Mouse (Mus musculus): ENCODE measurements around the gene Rassf3.
A peak's percentile ranks its signal among the peaks of the same experiment; 100 is the strongest.

Rassf3 gene

GRCm38 (mm10) chr10:121476190-121476967 is at the start of gene Rassf3:
Gene Rassf3, minus strand, starts transcription at chr10:121476347.
- DNase-seq, result peak; percentile 98

- no peak for DNase-seq
Measured at GRCm38 (mm10) chr10:121520923-121521585, 44.9 kb upstream of the Rassf3 start.

GRCm38 (mm10) chr10:121519710-121520109 is 43.6 kb upstream of the Rassf3 start:
- DNase-seq, result no peak

DNA sequence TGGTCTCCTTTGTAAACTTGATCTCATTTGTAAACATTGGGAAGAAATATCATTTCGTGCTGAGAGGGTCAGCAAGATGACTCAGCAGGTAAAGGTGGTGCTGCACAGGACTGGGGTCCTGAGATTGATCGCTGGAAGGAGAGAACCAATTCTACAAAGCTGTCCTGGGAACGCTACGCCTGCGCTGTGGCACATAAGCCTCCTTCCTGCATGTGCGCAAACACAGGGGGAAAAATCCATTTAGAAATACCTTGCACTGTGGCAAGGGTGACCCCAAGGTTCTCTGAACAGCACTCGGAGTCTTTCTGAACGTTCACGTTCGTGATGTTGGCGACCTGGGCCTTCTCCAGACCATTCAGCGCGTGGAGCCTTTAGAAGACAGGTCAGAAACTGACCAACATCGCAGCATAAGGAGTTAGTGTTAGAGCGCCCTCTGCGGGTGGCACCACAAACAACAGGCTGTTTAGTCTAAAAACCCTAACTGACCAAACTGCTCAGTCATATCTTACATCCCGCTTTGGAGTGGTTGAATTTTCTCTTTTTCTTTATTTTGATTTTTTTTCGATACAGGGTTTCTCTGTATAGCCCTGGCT is 40.0 kb upstream of the Rassf3 start:
- peak; percentile 74 for DNase-seq

- DNase-seq, result no peak
Measured at GRCm38 (mm10) chr10:121509751-121510643, 33.9 kb upstream of the Rassf3 start.

DNA sequence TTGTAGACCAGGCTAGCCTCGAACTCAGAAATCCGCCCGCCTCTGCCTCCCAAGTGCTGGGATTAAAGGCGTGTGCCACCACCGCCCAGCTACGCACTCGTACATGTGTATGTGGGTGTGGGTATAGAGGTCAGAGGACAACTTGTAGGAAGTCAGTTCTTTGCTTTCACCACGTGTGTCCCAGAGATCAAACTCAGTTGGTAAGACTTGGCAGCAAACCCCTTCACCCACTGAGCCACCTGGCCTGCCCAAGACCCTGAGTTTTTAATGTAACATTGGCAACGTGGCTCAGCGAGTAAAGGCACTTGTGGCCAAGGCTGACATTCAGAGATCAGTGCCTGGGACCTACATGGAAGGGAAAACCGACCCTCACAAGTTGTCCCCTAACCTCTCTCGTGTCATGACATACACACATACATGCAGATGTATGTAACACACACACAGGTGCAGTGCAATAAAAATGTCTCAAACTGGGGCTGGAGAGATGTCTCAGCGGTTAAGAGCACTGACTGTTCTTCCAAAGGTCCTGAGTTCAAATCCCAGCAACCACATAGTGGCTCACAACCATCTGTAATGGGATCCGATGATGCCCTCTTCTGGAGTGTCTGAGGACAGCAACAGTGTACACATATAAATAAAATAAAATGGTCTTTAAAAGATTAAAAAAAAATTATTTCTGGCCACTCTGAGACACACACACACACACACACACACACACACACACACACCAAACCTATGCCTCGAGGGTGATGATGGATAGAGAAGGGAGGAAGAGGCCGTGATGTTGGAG is 31.8 kb upstream of the Rassf3 start:
- DNase-seq, result no peak

DNA sequence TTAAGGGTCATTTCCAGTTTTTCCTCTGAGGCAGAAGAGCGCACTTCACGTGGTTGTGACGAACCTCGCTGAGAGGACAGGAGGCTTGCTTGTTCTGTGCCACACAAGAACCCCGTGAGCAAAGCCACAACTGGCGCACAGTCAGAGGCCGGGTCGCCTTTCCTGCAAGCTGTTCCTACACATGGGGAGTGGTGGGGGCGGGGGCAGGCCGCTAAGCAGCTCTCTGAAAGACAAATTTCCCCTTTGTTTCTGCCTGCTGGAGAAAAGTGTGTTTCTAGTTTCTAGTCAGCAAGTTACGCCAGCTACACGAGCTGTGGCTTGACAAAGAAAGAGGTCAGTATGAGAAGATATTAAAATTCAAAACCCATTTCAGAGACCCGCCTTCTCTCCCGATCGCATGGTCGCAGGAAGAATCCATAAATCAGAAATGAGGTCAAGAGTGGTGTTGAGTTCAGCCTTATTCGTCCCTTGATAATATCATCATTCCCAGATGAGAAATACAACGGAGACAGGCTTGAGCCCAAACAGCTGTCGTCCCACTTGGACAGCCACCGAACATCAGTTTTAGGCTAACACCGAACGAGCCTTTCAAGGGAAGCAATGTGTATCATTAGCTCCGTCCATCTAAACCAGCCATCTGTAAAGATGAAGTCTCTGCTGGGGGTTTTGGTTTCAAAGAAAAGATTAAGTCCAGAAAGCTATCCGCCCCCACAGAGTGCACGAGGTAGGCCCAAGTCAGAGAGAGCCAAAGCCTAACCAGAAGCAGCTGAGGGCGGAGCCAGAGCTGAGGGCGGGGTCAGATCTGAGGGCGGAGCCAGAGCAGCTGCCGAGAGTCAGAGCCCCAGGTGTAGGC is 30.8 kb upstream of the Rassf3 start:
- peak; percentile 94 for DNase-seq

DNA sequence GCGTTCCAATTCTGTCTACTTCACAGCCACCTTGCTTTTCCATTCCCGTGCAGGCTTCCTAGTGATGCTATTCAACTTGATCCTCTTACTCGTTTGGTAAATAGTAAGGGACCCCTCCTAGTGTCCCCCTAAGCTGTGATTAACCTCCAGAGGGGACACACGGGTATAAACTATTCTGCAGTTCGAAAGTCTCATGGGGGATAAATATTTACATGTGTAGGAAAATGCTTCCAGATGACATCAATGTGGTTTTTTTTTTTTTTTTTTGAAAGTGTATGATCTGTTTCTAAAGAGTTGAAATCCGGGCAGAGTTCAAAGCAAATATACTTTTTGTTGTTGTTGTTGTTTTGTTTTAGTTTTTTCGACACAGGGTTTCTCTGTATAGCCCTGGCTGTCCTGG is 29.8 kb upstream of the Rassf3 start:
- DNase-seq, result no peak

- DNase-seq, result peak; percentile 85
Measured at GRCm38 (mm10) chr10:121504973-121505911, 29.1 kb upstream of the Rassf3 start.

DNA sequence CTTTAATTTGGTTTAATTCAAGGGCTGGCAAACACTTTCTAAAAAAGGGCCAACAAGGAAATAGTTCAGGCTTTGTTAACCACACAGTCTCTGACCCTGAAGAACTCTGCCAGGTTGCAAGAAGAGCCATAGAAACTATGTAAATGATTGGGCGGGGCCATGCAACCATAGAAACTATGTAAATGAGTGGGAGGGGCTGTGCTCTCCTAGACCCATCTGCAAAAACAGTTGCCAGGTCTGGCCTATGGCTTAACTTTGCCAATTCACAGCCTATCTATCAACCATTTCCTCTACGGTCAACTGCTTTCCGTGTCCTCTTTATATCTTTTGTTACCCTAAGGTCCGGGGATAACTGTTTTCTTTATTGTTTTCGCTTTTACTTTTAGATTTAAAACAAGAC is 25.0 kb upstream of the Rassf3 start:
- DNase-seq, result peak; percentile 14

DNA sequence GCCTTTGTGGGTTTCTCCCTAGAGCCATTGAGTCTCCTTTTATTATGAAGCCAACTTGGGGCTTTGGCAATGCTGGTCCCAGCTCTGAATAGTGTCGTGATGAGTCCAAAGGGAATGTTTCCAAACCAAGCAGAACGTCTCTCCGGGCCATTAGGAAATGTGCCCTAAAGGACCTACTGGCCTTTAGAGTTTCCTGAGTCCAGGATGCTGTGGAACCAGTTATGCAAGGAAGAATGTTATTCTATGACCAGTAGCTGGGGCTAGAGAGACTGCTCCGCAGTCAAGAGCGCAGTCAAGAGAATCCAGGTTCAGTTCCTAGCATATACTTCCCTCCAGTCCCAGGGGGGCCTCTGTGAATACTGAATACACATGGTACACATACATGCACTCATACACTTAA is 23.9 kb upstream of the Rassf3 start:
- DNase-seq, result no peak

DNA sequence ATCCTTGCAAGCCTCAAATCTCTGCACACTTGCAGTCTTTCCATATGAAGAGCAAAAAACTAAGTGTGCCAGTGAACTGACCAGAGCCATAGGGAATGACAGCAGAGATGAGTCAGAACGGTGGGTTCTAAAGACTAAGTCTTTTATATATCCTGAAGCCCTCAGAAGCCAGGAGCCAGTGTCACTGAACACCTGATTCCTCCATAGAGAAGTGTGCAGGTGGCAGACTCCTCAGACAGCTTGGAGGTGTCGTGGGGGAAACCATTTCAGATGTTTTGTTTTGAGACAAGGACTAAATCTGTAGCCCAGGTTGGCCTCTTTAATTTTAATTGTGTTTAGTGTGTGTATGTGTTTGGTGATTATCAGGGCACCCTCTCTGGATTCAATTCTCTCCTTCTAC is 22.9 kb upstream of the Rassf3 start:
- DNase-seq, result no peak

DNA sequence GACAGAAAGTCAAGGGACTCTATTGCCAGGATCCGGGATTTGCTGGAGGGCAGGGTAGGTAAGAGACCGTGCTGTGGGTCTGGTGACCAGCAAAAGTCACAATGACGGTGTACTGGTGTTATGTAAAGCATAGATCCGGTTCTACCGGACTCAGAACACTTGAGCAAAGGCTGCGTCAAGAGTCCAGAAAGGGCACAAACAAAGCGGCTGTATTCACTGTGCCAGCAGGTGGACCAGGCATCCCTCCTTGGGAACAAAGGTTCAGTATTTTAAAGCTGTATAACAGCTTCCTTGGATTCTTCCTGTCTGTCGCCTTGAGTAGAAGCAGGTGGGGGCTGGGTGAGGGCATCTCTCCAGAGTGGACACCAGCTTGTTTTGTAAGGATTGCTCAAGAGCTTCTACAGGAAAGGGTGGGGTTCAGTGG is 22.3 kb upstream of the Rassf3 start:
- no peak for DNase-seq

DNA sequence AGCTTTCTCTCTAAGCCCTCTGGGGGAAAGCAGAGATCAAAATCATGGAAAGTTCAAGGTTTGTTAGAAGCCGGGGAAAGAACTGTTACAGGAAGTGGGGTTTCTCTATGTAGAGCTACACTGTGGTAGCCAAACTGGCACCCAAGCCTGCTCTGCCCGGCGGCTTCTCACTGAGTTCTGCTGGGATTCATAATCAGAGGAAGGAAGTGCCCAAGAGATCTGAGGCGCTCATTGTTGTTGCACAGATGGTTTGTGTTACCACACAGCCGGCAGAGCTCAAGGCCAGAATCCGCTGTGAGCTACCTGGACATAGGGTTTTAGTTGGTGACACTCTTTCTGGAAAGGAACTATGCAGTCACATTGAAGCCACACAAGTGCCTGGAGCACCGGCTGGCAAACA is 21.8 kb upstream of the Rassf3 start:
- no peak for DNase-seq

- DNase-seq, result no peak
Measured at GRCm38 (mm10) chr10:121496616-121497015, 20.5 kb upstream of the Rassf3 start.

- DNase-seq, result no peak
Measured at GRCm38 (mm10) chr10:121494163-121494425, 17.9 kb upstream of the Rassf3 start.

- no peak for DNase-seq
Measured at GRCm38 (mm10) chr10:121493374-121494162, 17.4 kb upstream of the Rassf3 start.

- DNase-seq, result no peak
Measured at GRCm38 (mm10) chr10:121492608-121493315, 16.6 kb upstream of the Rassf3 start.

GRCm38 (mm10) chr10:121489941-121490340 is 13.8 kb upstream of the Rassf3 start:
- no peak for DNase-seq

Data from thymus, postnatal 25 days (tissue).